Mouse (Mus musculus) spleen, adult 2 months (tissue): ENCODE results near the gene Hinfp. TPM values are rescaled to one million over a fixed set of nuclear protein-coding genes. Genes with fewer than 3 reads are reported as not detected.

Experiments used
- DNase-seq, 2 experiments: peaks; one replicate each; pipeline versions ENCODE4 v3.0.0 to v3.0.0-alpha.2; 2012 to 2021; ENCODE audit warnings: low spot score in 2 of 2, low read depth in 1 of 2
- H3K27ac ChIP-seq: fragments of 200-500 bp; 2 replicates; pipeline ENCODE4 v1.5.1; 2012; ENCODE audit warnings: low read length, inconsistent platforms; ENCODE audit not compliant: insufficient read depth
- H3K27me3 ChIP-seq: fragments of 200-500 bp; 2 replicates; pipeline ENCODE4 v1.6.1; 2012; ENCODE audit warnings: mild to moderate bottlenecking, moderate library complexity, low read length, inconsistent platforms; ENCODE audit not compliant: control insufficient read depth, insufficient read depth
- H3K36me3 ChIP-seq: fragments of 200-500 bp; 2 replicates; pipeline ENCODE4 v1.6.1; 2012; ENCODE audit warnings: mild to moderate bottlenecking, low read length, inconsistent platforms; ENCODE audit not compliant: control insufficient read depth, insufficient read depth
- H3K4me1 ChIP-seq: fragments of 200-500 bp; 2 replicates; pipeline ENCODE4 v1.6.1; 2011; ENCODE audit warnings: inconsistent platforms; ENCODE audit not compliant: control insufficient read depth, insufficient read depth, insufficient read length
- H3K4me3 ChIP-seq: fragments of 200-500 bp; 2 replicates; pipeline ENCODE4 v1.5.1; 2011; ENCODE audit warnings: mild to moderate bottlenecking, inconsistent platforms; ENCODE audit not compliant: insufficient read depth, insufficient read length; ENCODE audit errors: extremely low read depth
- CTCF ChIP-seq: fragments of 200-500 bp; IDR thresholded peaks from 2 replicates; pipeline ENCODE4 v1.5.1; 2011; ENCODE audit warnings: mild to moderate bottlenecking, inconsistent platforms; ENCODE audit not compliant: insufficient read depth, insufficient read length, insufficient replicate concordance; ENCODE audit errors: extremely low read depth
- POLR2A ChIP-seq: fragments of 200-500 bp; IDR thresholded peaks from 2 replicates; pipeline ENCODE4 v1.6.1; 2011; ENCODE audit warnings: low read depth, low read length, inconsistent platforms
- WGBS: fragments of 180-500 bp; shearing (Covaris S2); methylation state at CpG from one replicate; pipeline ENCODE4 v1.1.7; 2018; 5-methylcytosine and 5-hydroxymethylcytosine counted together
- polyA plus RNA-seq: library from polyadenylated mRNA; depleted of rRNA; stranded (reverse); fragments of >200 nt; gene quantifications from 2 replicates; pipeline ENCODE4 v1.2.3, GENCODE M21; 2012; rRNA removed

Gene Hinfp
- polyA plus RNA-seq, 1 experiment = 25.2 TPM

DNA sequence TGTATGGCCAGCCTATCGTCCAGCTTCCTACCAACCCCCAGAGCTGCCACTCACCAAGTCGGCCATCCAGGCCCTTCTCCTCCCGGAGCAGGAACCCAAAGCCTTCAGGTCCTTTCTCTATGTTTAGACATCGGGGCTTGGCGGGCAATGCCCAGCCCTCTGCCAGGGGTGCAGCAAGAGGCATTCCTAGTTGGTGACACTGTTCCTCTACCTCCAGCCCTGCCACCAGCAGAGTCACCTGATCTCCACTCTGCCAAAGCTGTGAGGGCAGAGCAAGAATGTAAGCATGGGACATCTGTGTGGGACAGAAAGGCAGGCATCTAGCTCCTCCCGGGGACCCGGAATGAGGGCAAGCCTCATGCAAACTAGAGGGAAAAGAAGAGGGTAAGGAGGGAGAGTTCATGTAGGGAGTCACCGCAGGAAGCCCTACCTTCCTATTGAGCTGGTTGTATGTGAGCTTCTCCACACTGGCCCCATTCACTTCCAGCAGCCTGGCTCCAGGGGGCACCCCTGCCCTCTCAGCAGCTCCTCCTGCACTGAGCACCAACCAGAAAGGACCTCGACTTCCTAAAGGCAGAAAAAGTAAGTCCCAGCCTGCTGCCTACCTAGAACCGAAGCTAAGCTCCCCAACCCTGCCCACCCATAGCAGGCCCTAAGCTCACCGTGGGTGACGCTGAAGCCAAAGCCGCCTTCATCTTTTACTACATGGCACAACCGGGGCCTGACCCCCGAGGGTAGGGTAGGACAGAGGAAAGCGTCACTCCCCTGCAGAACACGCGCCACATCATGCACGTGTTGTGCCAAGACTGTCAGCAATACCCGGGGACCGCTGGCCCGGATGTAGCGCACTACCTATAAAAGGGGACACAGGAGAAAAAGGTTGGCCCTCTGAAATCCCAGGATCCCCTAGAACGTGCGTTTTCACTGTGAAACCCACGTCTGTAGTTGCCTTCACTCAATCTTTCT lies 56.0 kb downstream of the Hinfp start:
- peak in 1 of 2 experiments; percentile 58 for DNase-seq
- WGBS = 51% methylated on average over 26 of the region's 26 CpGs
- H3K4me3 ChIP-seq = no peak overlapping the region
- H3K27ac ChIP-seq = no peak overlapping the region
- H3K4me1 ChIP-seq = no peaks in the 10 kb centered on the region
- no peaks in the 10 kb centered on the region for H3K27me3 ChIP-seq
- TF ChIP-seq CTCF (peak; percentile 64; the same call in 1 of the 2 replicates), POLR2A (no peak)
- H3K36me3 ChIP-seq = no peaks in the 10 kb centered on the region

DNA sequence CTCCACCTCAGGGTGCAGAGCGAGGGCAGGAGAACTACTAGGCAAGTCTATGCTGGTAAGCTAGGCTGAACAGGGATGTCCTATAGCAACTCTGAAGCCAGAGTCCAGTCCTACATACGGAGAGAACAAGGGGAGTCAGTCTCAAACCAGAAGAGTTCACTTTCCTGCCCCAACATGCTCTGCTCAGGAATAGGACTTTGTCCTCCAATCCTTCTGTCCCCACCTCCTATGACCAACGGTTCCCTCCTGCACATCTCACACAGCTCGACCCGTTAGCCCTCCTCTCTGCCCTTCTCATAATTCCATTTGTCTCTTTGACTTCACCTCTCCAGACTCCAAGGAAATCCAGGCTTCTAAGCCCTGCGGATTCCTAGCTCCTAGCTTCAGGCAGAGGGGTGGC lies 57.6 kb downstream of the Hinfp start:
- no peaks in the 10 kb centered on the region for H3K4me1 ChIP-seq
- no peaks in the 10 kb centered on the region for H3K27me3 ChIP-seq
- no peaks in the 10 kb centered on the region for H3K36me3 ChIP-seq
- no peak for TF ChIP-seq POLR2A
- TF ChIP-seq CTCF = no peak
- 81% methylated on average over 6 of the region's 6 CpGs for WGBS
- H3K27ac ChIP-seq = no peak overlapping the region
- H3K4me3 ChIP-seq = no peak overlapping the region
- no peak for DNase-seq

DNA sequence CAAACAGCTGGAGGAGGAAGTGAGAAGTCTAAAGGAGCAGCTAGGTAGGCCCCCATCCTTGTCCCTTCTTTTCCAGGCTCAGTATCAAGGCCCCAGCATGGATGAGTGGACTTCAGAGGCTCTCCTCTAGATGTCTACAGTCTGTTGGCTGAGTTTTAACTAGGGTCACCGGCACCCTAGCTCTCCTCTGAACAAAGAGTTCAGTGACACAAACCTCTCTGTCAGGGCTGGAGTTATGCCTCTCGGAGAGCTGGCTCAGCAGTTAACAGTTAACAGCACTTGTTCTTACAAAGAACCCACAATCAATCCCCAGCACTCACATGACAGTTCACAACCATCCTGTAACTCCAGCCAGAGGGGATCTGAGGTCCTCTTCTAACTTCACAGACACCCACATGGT lies 61.9 kb downstream of the Hinfp start:
- no peaks in the 10 kb centered on the region for H3K36me3 ChIP-seq
- DNase-seq = no peak
- TF ChIP-seq POLR2A (no peak), CTCF (no peak)
- H3K4me3 ChIP-seq = no peak overlapping the region
- H3K27ac ChIP-seq = no peak overlapping the region
- 0 out of 2 replicates have a peak, but pooled peaks cover 4% of the 10 kb centered on the region for H3K4me1 ChIP-seq
- no peaks in the 10 kb centered on the region for H3K27me3 ChIP-seq
- WGBS = 91% methylated on average over 2 of the region's 2 CpGs

Other genes starting within 250 kb of the Hinfp start
- gene Usp2, start 238.7 kb downstream of the Hinfp start, polyA plus RNA-seq = 0.65 and 0.69 TPM in 2 replicates
- 0.02 and 0.06 TPM in 2 replicates for gene Mfrp, start 203.9 kb downstream of the Hinfp start, polyA plus RNA-seq
- gene C1qtnf5, start 198.4 kb downstream of the Hinfp start, polyA plus RNA-seq = 6.7 and 8.2 TPM in 2 replicates
- gene Gm49380, start 192.2 kb downstream of the Hinfp start, polyA plus RNA-seq = 0.05 TPM in 1 of 2 replicates, not detected in the other
- 21.3 and 27.1 TPM in 2 replicates for gene Rnf26, start 192.2 kb downstream of the Hinfp start, polyA plus RNA-seq
- gene Mcam, start 171.2 kb downstream of the Hinfp start, polyA plus RNA-seq = 12.7 and 13.9 TPM in 2 replicates
- 16.1 and 20.3 TPM in 2 replicates for gene Cbl, start 71.6 kb downstream of the Hinfp start, polyA plus RNA-seq
- not detected in 2 replicates for gene Ccdc153, start 65.0 kb downstream of the Hinfp start, polyA plus RNA-seq
- 0.07 and 0.08 TPM in 2 replicates for gene Pdzd3, start 54.2 kb downstream of the Hinfp start, polyA plus RNA-seq
- 8.4 and 10.7 TPM in 2 replicates for gene Nlrx1, start 37.1 kb downstream of the Hinfp start, polyA plus RNA-seq
- gene Abcg4, start 17.1 kb downstream of the Hinfp start, polyA plus RNA-seq = 12.3 and 22.3 TPM in 2 replicates
- gene C2cd2l, start 14.6 kb upstream of the Hinfp start, polyA plus RNA-seq = 28.0 and 38.5 TPM in 2 replicates
- 24.0 and 25.2 TPM in 2 replicates for gene Dpagt1, start 20.3 kb upstream of the Hinfp start, polyA plus RNA-seq
- gene H2afx, start 29.0 kb upstream of the Hinfp start, polyA plus RNA-seq = 117 and 258 TPM in 2 replicates
- 121 and 147 TPM in 2 replicates for gene Hmbs, start 38.6 kb upstream of the Hinfp start, polyA plus RNA-seq
- gene Vps11, start 56.0 kb upstream of the Hinfp start, polyA plus RNA-seq = 23.7 and 25.6 TPM in 2 replicates
- gene Hyou1, start 73.8 kb upstream of the Hinfp start, polyA plus RNA-seq = 39.8 and 44.3 TPM in 2 replicates
- gene Slc37a4, start 91.2 kb upstream of the Hinfp start, polyA plus RNA-seq = 24.5 and 25.4 TPM in 2 replicates
- gene Rps25, start 101.5 kb upstream of the Hinfp start, polyA plus RNA-seq = 137 and 144 TPM in 2 replicates
- gene Trappc4, start 101.9 kb upstream of the Hinfp start, polyA plus RNA-seq = 22.9 and 29.7 TPM in 2 replicates
- 18.1 and 26.0 TPM in 2 replicates for gene Ccdc84, start 112.9 kb upstream of the Hinfp start, polyA plus RNA-seq
- 0.09 and 0.15 TPM in 2 replicates for gene Foxr1, start 135.5 kb upstream of the Hinfp start, polyA plus RNA-seq
- gene Upk2, start 149.3 kb upstream of the Hinfp start, polyA plus RNA-seq = not detected in 2 replicates
- gene Bcl9l, start 177.2 kb upstream of the Hinfp start, polyA plus RNA-seq = 42.2 and 50.3 TPM in 2 replicates